Mouse (Mus musculus): ENCODE data around the gene Gstm3. TPM values are rescaled to one million over a fixed set of nuclear protein-coding genes. Genes with fewer than 3 reads are reported as not detected.
"Not testable (repeated sequence)": the region's sequence is repeated elsewhere in the genome, so short reads cannot be mapped to it uniquely, and the experiment has no call there.

The Gstm3 gene
- total RNA-seq, 2 experiments from 2014 or later: not detected

GRCm38 (mm10) chr3:107977691-107978090, 8.6 kb upstream of the Gstm3 start:
- DNase-seq: no peak
- intact Hi-C loops (cut with DNase I): no loop called here

DNA sequence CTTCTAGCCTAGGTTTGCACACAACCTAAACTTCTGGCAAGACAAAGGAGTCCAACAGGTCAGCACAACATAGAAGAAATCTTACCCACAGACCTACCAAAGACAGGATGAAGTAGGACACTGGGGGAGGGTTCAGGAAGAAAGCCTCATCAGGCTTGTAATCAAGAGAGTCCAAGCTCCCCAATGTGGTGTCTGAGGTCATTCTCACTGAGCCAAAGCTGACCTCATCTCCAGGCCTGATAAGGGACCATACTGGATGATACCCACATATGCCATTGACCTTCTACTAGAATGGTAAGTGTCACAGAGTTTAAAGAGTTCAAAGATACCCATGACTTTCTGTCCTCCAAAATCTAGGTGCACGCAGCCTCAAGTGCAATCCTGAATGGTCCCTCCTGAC, 5.2 kb upstream of the Gstm3 start:
- intact Hi-C loops (cut with DNase I): no loop called here
- no peak for DNase-seq

DNA sequence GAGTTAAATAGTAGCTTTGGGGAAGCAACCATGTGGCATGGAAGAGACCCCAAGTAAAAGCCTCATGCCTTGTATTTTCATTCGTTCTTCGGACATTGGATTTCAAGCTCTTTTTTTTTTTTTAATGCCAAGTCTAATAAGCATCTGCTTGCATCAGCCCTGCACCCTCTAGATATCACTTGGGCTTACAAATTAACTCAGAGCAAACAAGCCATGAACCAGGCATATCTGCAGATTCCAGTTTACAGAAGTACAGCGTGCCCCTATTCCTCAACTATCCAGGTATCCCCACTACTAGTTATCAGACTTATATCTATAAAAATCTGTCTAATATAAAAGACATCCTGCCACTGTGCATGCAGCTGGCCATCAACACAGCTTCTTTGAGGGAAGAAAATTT, 3.0 kb upstream of the Gstm3 start:
- intact Hi-C loops (cut with DNase I): no loop called here
- no peak for DNase-seq

DNA sequence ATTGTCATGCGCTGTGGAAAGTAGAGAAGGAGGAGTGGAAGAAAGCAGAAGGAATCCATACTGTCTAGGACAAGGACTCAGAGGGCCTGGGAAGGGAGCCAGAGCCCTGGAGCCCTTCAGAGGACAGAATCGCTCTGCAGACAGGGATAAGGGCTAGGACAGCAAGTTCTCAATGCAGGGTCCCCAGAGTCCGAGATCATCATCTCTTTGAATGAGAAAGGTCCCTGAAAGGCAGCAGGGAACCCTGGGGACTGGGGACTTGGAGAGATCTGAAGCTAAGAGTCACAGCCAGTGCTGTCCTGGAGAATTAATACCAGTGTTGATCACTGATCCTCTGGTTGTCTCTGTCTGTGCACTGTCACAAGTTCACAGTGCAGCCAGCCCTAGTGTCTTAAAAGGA, 2.0 kb upstream of the Gstm3 start:
- intact Hi-C loops (cut with DNase I); DNase-seq: not testable (repeated sequence)

GRCm38 (mm10) chr3:107966631-107967030, 2.5 kb downstream of the Gstm3 start:
- intact Hi-C loops (cut with DNase I): no loop called here
- no peak for DNase-seq

DNA sequence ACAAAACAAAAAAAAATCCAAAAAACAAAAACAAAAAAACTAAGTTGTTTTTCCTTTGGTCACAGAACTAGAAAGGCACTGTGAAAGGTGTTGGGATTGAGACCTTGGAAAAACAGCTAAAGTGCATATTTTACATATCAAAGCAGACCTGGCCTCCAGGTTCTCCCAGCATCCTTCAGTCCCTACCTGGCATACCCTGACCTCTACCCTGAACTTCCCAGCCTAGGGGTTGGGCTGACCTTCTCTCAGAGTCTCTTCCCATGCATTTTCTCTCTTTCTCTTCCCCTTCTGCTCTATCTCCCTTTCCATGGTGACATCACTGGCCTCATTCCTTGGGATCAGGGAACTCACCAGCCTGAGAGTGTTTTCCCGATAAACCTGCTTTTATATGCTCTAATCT, 3.5 kb downstream of the Gstm3 start:
- intact Hi-C loops (cut with DNase I): no loop called here

GRCm38 (mm10) chr3:107964656-107965308, 4.3 kb downstream of the Gstm3 start:
- no peak for DNase-seq
- intact Hi-C loops (cut with DNase I): no loop called here

More for the DNA sequence above, 3.5 kb downstream of the Gstm3 start:
- DNase-seq: no peak

- intact Hi-C loops (cut with DNase I): no loop called here
- DNase-seq: no peak
Observed at GRCm38 (mm10) chr3:107964026-107964425, 5.1 kb downstream of the Gstm3 start.

GRCm38 (mm10) chr3:107955260-107955659, 13.8 kb downstream of the Gstm3 start:
- intact Hi-C loops (cut with DNase I): not testable (repeated sequence)

GRCm38 (mm10) chr3:107953906-107954305, 15.2 kb downstream of the Gstm3 start:
- DNase-seq: no peak
- intact Hi-C loops (cut with DNase I): no loop called here

More at GRCm38 (mm10) chr3:107955260-107955659, 13.8 kb downstream of the Gstm3 start:
- not testable (repeated sequence) for DNase-seq

DNA sequence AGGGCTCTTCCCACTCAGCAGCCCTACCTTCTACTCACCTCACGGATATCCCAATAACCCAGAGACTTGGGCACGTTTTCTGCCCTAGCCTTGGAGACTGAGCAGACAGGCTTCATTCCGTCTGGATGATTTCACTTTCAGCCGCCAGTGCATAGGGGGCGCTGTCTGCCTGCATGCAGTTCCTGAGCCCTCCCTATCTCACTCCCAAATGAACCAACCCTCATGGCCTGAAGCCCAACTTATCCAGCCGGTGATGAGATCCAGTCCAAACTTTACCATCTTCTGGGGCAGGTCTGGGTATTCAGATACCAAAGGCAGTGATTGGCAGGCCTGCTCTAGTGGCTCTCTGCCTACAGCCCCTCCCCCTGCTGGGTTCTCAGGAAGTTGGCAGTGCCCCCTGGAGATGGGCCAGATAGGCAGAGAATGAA, 15.7 kb downstream of the Gstm3 start:
- peak; percentile 88 for DNase-seq
- intact Hi-C loops (cut with DNase I): no loop called here

DNA sequence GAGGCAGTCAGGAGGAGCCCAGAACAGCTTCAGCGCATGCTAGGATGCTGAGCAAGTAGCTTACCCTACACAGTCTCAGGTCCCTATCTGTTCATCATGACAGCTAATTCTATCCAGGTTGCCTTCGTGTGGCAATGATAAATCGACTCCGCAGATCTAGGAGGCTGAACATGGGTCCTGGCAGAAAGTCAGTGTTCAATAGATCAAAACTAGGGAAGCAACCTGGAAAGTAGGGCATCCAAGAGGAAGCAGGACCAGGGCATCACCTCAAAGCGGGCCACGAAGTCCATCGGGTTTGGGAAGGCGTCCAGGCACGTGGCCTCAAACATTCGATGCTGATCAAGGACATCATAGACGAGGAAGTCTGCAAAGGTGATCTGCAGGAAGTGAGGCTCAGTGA, 18.6 kb downstream of the Gstm3 start:
- DNase-seq: no peak
- intact Hi-C loops (cut with DNase I): no loop called here

DNA sequence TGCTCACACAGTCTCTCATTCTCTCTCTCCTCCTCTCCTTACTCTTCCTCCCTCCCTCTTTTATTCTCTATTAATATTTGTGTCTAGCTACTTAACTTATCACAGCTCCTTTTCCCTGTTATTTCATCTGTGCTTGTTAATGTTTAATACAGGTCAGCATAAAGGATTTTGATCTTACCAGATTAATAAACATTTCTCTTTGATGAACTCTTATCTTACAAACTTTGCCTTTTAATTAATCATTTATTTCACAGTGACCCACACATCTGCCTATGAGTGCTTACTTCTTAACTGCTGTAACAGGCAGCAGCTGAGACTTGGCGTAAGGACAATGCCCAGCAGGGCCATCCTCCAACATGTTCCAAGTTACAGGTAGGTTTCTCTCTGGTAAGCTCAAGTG, 19.6 kb downstream of the Gstm3 start:
- intact Hi-C loops (cut with DNase I); DNase-seq: not testable (repeated sequence)

DNA sequence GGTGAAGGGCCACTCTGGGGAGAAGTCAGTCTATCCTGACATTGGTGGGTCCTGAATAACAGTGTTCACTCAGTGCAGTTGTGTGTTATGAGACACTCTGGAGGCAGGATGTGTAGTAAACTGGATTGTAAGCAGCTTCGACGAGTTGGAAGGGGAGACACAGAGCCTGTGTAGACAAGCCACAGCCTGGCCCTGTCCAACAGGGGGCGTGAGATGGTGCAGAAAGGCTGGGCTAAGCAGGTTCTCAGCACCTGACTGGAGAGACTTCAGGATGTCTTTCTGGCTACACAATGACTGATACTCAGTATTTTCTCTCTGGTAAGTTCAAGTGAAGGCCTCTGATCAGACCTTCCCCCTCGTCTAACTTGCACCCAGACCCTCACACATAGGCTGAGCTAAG, 23.4 kb downstream of the Gstm3 start:
- intact Hi-C loops (cut with DNase I): no loop called here
- no peak for DNase-seq

DNA sequence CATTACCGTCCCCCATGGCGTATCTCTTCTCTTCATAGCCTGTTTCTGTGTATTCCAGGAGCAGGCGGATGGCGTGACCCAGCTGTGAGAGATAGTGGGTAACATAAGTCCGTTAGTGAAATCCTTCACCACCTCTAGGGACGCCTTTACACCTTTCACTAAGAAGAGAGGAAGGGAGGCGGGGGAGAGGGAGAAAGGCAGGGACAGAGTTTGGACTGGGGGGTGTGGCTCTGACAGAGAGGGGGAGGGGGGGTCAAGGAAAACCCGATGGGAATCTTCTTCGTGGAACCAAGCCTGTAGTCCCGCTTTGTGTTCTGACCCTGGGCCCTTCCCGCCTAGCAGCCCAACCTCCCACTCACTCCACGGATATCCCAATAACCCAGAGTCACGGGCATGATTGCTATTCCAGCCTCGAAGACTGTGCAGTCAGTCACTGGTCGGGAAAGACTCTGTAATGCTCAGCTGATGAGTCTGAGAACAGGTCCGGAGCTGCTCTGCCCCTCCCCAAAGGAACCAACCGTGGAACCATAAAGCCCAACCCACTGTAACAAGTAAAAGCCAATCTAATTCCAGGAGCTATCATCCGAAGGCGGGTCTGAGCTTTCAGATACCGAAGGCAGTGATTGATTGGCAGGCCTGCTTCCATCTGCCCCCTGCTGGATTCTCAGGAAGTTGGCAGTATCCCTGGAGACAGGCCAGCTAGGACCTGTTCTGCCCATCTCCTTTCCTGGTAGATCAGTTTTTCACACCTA, 25.7 kb downstream of the Gstm3 start, which contains the start of gene Gstm6:
TSS of gene Gstm6 (minus strand) at position 511 of the 752 bp plus-strand sequence.
- intact Hi-C loops (cut with DNase I): no loop called here

DNA sequence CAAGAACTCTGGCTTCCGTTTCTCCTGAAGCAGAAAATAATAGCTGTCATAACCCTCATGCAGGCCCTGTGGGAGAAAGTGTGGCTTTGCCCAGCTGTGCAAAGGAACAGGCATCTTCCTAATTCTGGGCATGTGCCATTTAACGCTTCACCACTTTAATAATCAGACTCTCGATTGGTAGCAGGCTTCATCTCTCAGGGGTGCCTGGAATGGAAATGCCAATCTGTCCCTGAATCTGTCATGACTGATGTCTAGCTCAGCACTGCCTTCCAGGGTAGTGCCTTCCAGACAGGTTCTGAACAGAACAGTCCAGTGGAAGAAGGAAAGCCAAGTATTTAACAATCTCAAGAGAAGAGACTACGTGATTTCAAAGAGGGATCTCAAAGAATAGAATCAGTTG, 27.8 kb downstream of the Gstm3 start:
- intact Hi-C loops (cut with DNase I): no loop called here
- DNase-seq: peak; percentile 30

More for the DNA sequence above, 25.7 kb downstream of the Gstm3 start, which contains the start of gene Gstm6:
- DNase-seq: peak; percentile 32

DNA sequence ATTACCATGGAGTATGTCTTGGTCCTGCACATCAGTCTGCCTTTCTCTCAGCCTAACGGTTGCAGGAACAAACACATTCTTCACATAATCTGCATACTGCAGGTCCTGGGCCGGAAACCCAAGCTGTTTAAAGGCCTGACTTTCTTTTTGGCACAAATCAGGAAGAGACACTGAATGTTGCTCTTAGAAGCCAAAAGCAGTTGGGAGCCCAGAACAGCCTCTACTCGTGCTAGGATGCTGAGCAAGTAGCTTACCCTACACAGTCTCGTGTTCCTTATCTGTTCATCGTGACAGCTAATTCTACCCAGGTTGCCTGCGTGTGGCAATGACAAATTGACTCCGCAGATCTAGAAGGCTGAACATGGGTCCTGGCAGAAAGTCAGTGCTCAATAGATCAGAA, 28.6 kb downstream of the Gstm3 start:
- no peak for DNase-seq
- intact Hi-C loops (cut with DNase I): no loop called here

GRCm38 (mm10) chr3:107939830-107940229, 29.3 kb downstream of the Gstm3 start:
- intact Hi-C loops (cut with DNase I): no loop called here
- no peak for DNase-seq

- intact Hi-C loops (cut with DNase I): no loop called here
- peak; percentile 39 for DNase-seq
Observed at GRCm38 (mm10) chr3:107939403-107939802, 29.7 kb downstream of the Gstm3 start.

- intact Hi-C loops (cut with DNase I): no loop called here
- DNase-seq: no peak
Observed at GRCm38 (mm10) chr3:107935888-107936287, 33.2 kb downstream of the Gstm3 start.

DNA sequence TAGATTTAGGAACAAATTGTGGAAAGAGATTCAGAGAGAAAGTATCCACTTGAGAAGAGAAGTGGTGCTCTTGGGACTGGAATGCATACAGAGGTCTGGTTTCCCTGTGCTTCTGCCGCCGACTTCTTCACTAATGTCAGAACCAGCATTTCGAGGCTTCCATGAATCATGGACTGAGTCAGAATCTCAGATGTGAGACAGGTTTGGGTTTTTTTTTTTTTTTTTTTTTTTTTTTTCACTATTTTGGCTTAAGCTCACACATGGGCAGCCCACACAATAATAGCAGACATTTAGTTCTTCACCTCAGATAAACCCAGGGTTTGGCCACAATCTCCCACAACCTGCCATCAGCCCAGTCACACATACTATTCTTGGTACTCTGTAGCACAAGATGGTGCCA, 33.8 kb downstream of the Gstm3 start:
- intact Hi-C loops (cut with DNase I): no loop called here
- no peak for DNase-seq

- DNase-seq: no peak
- intact Hi-C loops (cut with DNase I): no loop called here
Observed at GRCm38 (mm10) chr3:107932128-107932527, 37.0 kb downstream of the Gstm3 start.
